Mouse (Mus musculus): ENCODE data around the gene Eml4. TPM values are rescaled to one million over a fixed set of nuclear protein-coding genes. Genes with fewer than 3 reads are reported as not detected.

The Eml4 gene
- polyA plus RNA-seq, 1 experiment: 11.6 TPM

DNA sequence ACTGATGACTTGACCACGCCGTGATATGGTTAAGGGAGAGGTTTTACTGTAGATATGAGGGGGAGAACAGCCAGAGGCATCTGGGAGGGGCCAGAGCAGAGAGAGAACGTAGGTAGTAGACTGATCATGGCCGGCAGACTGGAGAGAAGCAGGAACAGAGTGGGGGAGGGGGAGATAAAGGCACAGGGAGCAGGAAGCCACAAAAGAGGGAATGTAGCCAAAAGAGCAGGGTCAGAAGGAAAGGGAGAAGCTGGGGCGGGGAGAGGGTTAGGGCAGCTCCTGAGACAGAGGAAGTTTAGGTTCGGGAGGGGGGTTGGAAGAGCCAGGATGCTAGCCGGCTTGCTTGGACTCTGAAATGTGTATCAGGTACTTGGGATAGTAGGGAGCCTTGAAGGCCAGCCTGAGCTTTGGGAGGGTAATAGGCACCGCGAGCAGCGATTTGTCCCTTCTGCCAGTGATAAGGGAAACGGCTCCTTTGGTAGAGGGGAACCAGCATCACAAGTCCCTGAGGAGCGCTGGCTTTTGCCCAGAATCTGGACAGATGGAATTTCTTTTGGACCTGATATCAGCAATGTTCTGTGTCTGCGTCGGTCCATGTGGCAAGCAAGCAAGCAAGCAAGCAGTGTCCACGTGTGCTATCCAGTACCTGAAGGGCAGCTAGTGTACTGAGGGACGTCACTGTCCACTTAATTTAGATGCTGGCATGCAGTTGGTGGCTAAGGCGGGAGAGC lies 177.1 kb downstream of the Eml4 start:
- TF ChIP-seq CTCF (IDR thresholded peaks at IDR 0.05; ENCODE audit: control insufficient read depth, insufficient read depth, insufficient replicate concordance, low read depth, low read length) (no peak), POLR2A (IDR thresholded peaks at IDR 0.05; ENCODE audit: control insufficient read depth, low read depth, low read length) (no peak)
- H3K36me3 ChIP-seq (ENCODE audit: control insufficient read depth, insufficient read depth, low read length): no peaks in the 10 kb centered on the region
- H3K4me1 ChIP-seq (ENCODE audit: control insufficient read depth, insufficient read depth, low read length): peaks cover 15% of the 10 kb centered on the region
- no peak overlapping the region for H3K27ac ChIP-seq (ENCODE audit: control insufficient read depth, insufficient read depth, low read depth, low read length)
- H3K27me3 ChIP-seq (ENCODE audit: control insufficient read depth, insufficient read depth, low read length): no peaks in the 10 kb centered on the region
- H3K4me3 ChIP-seq (ENCODE audit: control insufficient read depth, low read depth, low read length): peak overlapping the region; percentile 12

Other genes with a start within 250 kb of the Eml4 start
- 30.6 and 31.5 TPM in 2 replicates for gene Pkdcc, start 135.6 kb upstream of the Eml4 start, polyA plus RNA-seq (2012; rRNA removed)
- 80.0 and 82.3 TPM in 2 replicates for gene Cox7a2l, start 166.4 kb downstream of the Eml4 start, polyA plus RNA-seq (2012; rRNA removed)

All from testis, adult 2 months (tissue).